Comparison of ENCODE assay signal across 10 mouse cellular contexts in the genomic region with DNA sequence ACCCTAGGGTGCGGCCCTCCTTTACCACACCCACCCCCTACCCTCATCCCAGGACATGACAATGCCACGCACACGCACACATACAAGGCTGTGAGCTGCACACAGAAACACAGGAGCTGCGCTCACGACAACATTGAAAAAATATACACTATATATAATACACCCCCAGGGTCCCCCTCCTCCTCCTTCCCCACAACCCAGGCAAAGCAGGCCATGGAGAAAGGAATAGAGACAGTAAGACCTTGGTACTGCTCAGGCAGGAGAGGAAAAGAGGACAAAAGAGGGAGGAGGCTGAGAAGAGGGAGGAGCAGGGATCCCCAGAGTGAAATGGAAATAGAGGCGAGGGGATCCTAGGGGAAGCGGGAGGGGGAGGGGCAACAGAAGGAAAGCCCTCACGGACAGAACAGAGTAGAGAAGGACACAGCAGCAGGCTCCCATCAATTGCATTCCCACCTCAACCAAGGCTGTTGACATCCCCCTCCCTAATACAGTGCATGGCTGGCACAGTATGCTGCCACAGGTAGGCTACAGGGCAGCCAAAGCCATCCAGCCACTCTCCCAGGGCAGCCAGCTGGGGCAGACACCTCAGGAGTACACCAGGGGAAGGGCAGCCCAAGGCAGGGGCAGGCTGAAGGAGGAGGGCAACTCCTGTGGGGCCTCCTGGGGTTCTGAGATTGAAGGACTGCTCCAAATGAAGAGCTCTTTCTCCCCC. TPM values are rescaled to one million over a fixed set of nuclear protein-coding genes. Genes with fewer than 3 reads are reported as not detected.
A peak's percentile ranks its signal among the peaks of the same experiment; 100 is the strongest.
DNase-seq lines count a peak whose midpoint lies in the region; ATAC-seq and TF ChIP-seq lines count a peak whose summit lies in the region.
"Had no signal": no experiment of that assay in that cellular context is flagged by ENCODE, and none has a peak within 500 bp of the region (broad histone marks: within the 10 kb centered on the region; RNA-seq: fewer than 3 reads in every experiment).

No protein-coding gene starts in this region.

- no peak for TF ChIP-seq CTCF in forebrain, postnatal 0 days (IDR thresholded peaks at IDR 0.05; ENCODE audit: low read depth)
- TF ChIP-seq CTCF in E14TG2a.4 (conservative IDR thresholded peaks at IDR 0.05; ENCODE audit: low read length), result no peak

- DNase-seq in forebrain, embryonic 10.5 days (ENCODE audit: extremely low spot score, low spot score), result no peak
- DNase-seq in forebrain, postnatal 0 days, result no peak
- no peak for DNase-seq in forebrain, embryonic 11.5 days (ENCODE audit: low spot score)
- no peak for DNase-seq in thymus, postnatal 0 days (ENCODE audit: low spot score)
- DNase-seq in lung, postnatal 36 days, result no peak
- no peak for DNase-seq in yolk sac, embryonic 10.5 days (ENCODE audit: low spot score)
- DNase-seq: gastrocnemius, postnatal 25 days; kidney, adult 2 months had no signal

- WGBS in forebrain, embryonic 10.5 days, result 40% methylated on average over 8 of the region's 8 CpGs
- WGBS in forebrain, postnatal 0 days, result 48% methylated on average over 8 of the region's 8 CpGs
- 49% methylated on average over 8 of the region's 8 CpGs for WGBS in forebrain, embryonic 11.5 days
- WGBS in hindbrain, embryonic 16.5 days, result 36% methylated on average over 8 of the region's 8 CpGs

- H3K27me3 ChIP-seq in forebrain, embryonic 10.5 days (ENCODE audit: poor library complexity, severe bottlenecking), result no peaks in the 10 kb centered on the region; the same call in 1 of the 2 replicates
- H3K27me3 ChIP-seq in forebrain, postnatal 0 days (ENCODE audit: insufficient read depth, low read length), result no peaks in the 10 kb centered on the region
- H3K27me3 ChIP-seq in E14TG2a.4 (ENCODE audit: insufficient read depth, low read length), result no peaks in the 10 kb centered on the region
- H3K27me3 ChIP-seq in forebrain, embryonic 11.5 days (ENCODE audit: control insufficient read depth, insufficient read depth, low read length), result no peaks in the 10 kb centered on the region
- H3K27me3 ChIP-seq in hindbrain, embryonic 16.5 days (replicated peaks; ENCODE audit: control insufficient read depth, insufficient read depth, low read length), result no peaks in the 10 kb centered on the region

- H3K4me3 ChIP-seq in forebrain, embryonic 10.5 days, result no peak overlapping the region
- H3K4me3 ChIP-seq in forebrain, postnatal 0 days (ENCODE audit: low read depth, low read length), result no peak overlapping the region
- peak overlapping the region; percentile 69 for H3K4me3 ChIP-seq in E14TG2a.4 (replicated peaks; ENCODE audit: low read length)
- no peak overlapping the region for H3K4me3 ChIP-seq in forebrain, embryonic 11.5 days (ENCODE audit: low read depth, low read length)
- H3K4me3 ChIP-seq in hindbrain, embryonic 16.5 days (ENCODE audit: low read length), result no peak overlapping the region

- ATAC-seq in forebrain, postnatal 0 days, result no peak
- peak; percentile 46 for ATAC-seq in forebrain, embryonic 11.5 days (replicated peaks; ENCODE audit: low FRiP score)
- peak; percentile 3; the same call in 1 of the 2 replicates for ATAC-seq in hindbrain, embryonic 16.5 days

- H3K36me3 ChIP-seq in forebrain, embryonic 10.5 days (replicated peaks), result no peaks in the 10 kb centered on the region
- H3K36me3 ChIP-seq in forebrain, postnatal 0 days (ENCODE audit: insufficient read depth), result peaks cover 36% of the 10 kb centered on the region
- peaks cover 35% of the 10 kb centered on the region for H3K36me3 ChIP-seq in E14TG2a.4 (ENCODE audit: insufficient read depth, low read length)
- H3K36me3 ChIP-seq in forebrain, embryonic 11.5 days (ENCODE audit: control insufficient read depth, insufficient read depth, low read length), result no peaks in the 10 kb centered on the region
- H3K36me3 ChIP-seq in hindbrain, embryonic 16.5 days (ENCODE audit: control insufficient read depth, insufficient read depth, low read length), result peaks cover 15% of the 10 kb centered on the region

- H3K9ac ChIP-seq in forebrain, postnatal 0 days, result no peak overlapping the region
- H3K9ac ChIP-seq in forebrain, embryonic 11.5 days (ENCODE audit: low read length), result no peak overlapping the region; the same call in 1 of the 2 replicates
- H3K9ac ChIP-seq in hindbrain, embryonic 16.5 days (ENCODE audit: low read depth, low read length), result no peak overlapping the region

- peak overlapping the region; percentile 67 for H3K27ac ChIP-seq in forebrain, embryonic 10.5 days
- no peak overlapping the region for H3K27ac ChIP-seq in forebrain, postnatal 0 days (ENCODE audit: low read depth, low read length)
- H3K27ac ChIP-seq in forebrain, embryonic 11.5 days (ENCODE audit: low read depth, low read length), result no peak overlapping the region
- no peak overlapping the region for H3K27ac ChIP-seq in hindbrain, embryonic 16.5 days (ENCODE audit: low read depth, low read length)

- H3K4me2 ChIP-seq in forebrain, postnatal 0 days (ENCODE audit: low read depth), result no peak overlapping the region
- no peak overlapping the region for H3K4me2 ChIP-seq in forebrain, embryonic 11.5 days (ENCODE audit: low read depth, low read length, severe bottlenecking)
- H3K4me2 ChIP-seq in hindbrain, embryonic 16.5 days (ENCODE audit: low read length), result no peak overlapping the region

- no peaks in the 10 kb centered on the region for H3K9me3 ChIP-seq in forebrain, embryonic 10.5 days
- H3K9me3 ChIP-seq in forebrain, postnatal 0 days (ENCODE audit: low read length), result no peaks in the 10 kb centered on the region
- H3K9me3 ChIP-seq in E14TG2a.4 (ENCODE audit: low read length), result no peaks in the 10 kb centered on the region
- no peaks in the 10 kb centered on the region for H3K9me3 ChIP-seq in forebrain, embryonic 11.5 days (ENCODE audit: control insufficient read depth, low read length)
- no peaks in the 10 kb centered on the region for H3K9me3 ChIP-seq in hindbrain, embryonic 16.5 days (ENCODE audit: control insufficient read depth, low read length)

- H3K4me1 ChIP-seq in forebrain, embryonic 10.5 days, result peaks cover 20% of the 10 kb centered on the region
- H3K4me1 ChIP-seq in forebrain, postnatal 0 days (ENCODE audit: insufficient read depth), result peaks cover 5% of the 10 kb centered on the region; the same call in 1 of the 2 replicates
- H3K4me1 ChIP-seq in E14TG2a.4 (replicated peaks; ENCODE audit: low read depth, low read length), result peaks cover 95% of the 10 kb centered on the region
- peaks cover 4% of the 10 kb centered on the region; the same call in 1 of the 2 replicates for H3K4me1 ChIP-seq in forebrain, embryonic 11.5 days (replicated peaks; ENCODE audit: control insufficient read depth, insufficient read depth, low read length)
- no peaks in the 10 kb centered on the region; the same call in none of the 2 replicates for H3K4me1 ChIP-seq in hindbrain, embryonic 16.5 days (ENCODE audit: control insufficient read depth, insufficient read depth, low read depth, low read length)

RNA-seq across cellular contexts. Expression of gene Pex5, which starts 16.1 kb away (rescaled TPM):
- polyA plus RNA-seq in forebrain, embryonic 10.5 days (2016; fragmentation: Nextera tagmentation; extraction: Ambion mirVana), result 40.3 and 43.1 TPM in 2 replicates
- 98.2 and 103 TPM in 2 replicates for total RNA-seq in forebrain, postnatal 0 days (2014; rRNA removed)
- 49.6 and 55.3 TPM in 2 replicates for polyA plus RNA-seq in forebrain, postnatal 0 days (2015; fragmentation: Nextera tagmentation; extraction: Ambion mirVana)
- polyA plus RNA-seq in forebrain, embryonic 11.5 days (2014; fragmentation: Nextera tagmentation; extraction: Ambion mirVana), result 46.9 and 49.9 TPM in 2 replicates
- polyA plus RNA-seq in hindbrain, embryonic 16.5 days (2015; fragmentation: Nextera tagmentation; extraction: Ambion mirVana), result 64.4 and 67.0 TPM in 2 replicates
- polyA plus RNA-seq in thymus, postnatal 0 days (2015; fragmentation: Nextera tagmentation; extraction: Ambion mirVana), result 26.4 and 29.9 TPM in 2 replicates

RNA-seq across cellular contexts. Expression of gene Clstn3, which starts 33.7 kb away (rescaled TPM):
- polyA plus RNA-seq in forebrain, embryonic 10.5 days (2016; fragmentation: Nextera tagmentation; extraction: Ambion mirVana), result 8.4 and 10.6 TPM in 2 replicates
- 167 and 223 TPM in 2 replicates for total RNA-seq in forebrain, postnatal 0 days (2014; rRNA removed)
- 97.3 and 134 TPM in 2 replicates for polyA plus RNA-seq in forebrain, postnatal 0 days (2015; fragmentation: Nextera tagmentation; extraction: Ambion mirVana)
- 12.8 and 15.2 TPM in 2 replicates for polyA plus RNA-seq in forebrain, embryonic 11.5 days (2014; fragmentation: Nextera tagmentation; extraction: Ambion mirVana)
- polyA plus RNA-seq in hindbrain, embryonic 16.5 days (2015; fragmentation: Nextera tagmentation; extraction: Ambion mirVana), result 174 and 180 TPM in 2 replicates
- 2.7 and 2.9 TPM in 2 replicates for polyA plus RNA-seq in thymus, postnatal 0 days (2015; fragmentation: Nextera tagmentation; extraction: Ambion mirVana)
